Mouse (Mus musculus) monocyte, adult 2 months (primary cell): Measurements from ENCODE around the gene Ptp4a2.
"Not testable (repeated sequence)": the region's sequence is repeated elsewhere in the genome, so short reads cannot be mapped to it uniquely, and the experiment has no call there.

Experiments
- DNase-seq, 2 experiments: peaks; one replicate each; pipeline ENCODE4 v3.0.0; 2022; ENCODE audit warnings: low spot score in 2 of 2, low read depth in 1 of 2

The Ptp4a2 gene

GRCm38 (mm10) chr4:129881661-129882060 is 70.6 kb downstream of the Ptp4a2 start:
- no peak for DNase-seq

- peak; percentile 68 to 69 for DNase-seq
These were observed 71.7 kb downstream of the Ptp4a2 start for GRCm38 (mm10) chr4:129882555-129883293.

- peak; percentile 29 to 34 for DNase-seq
These were observed 73.3 kb downstream of the Ptp4a2 start for GRCm38 (mm10) chr4:129884041-129884930.

GRCm38 (mm10) chr4:129889661-129890060 is 78.6 kb downstream of the Ptp4a2 start:
- DNase-seq = no peak

GRCm38 (mm10) chr4:129890094-129890493 is 79.1 kb downstream of the Ptp4a2 start:
- no peak for DNase-seq

GRCm38 (mm10) chr4:129894861-129895260 is 83.8 kb downstream of the Ptp4a2 start:
- no peak for DNase-seq

GRCm38 (mm10) chr4:129898815-129899214 is 87.8 kb downstream of the Ptp4a2 start:
- DNase-seq = not testable (repeated sequence)
